25 mouse cellular contexts compared by ENCODE assay signal in genomic region chr16:76927901-76928300, GRCm38 (mm10).
"Had no signal": no experiment of that assay in that cellular context is flagged by ENCODE, and none has a peak within 500 bp of the region (broad histone marks: within the 10 kb centered on the region; RNA-seq: fewer than 3 reads in every experiment).

No protein-coding gene starts in this region.

- H3K4me2 ChIP-seq: heart, embryonic 12.5 days; hindbrain, embryonic 12.5 days; hindbrain, embryonic 14.5 days; intestine, embryonic 15.5 days; kidney, embryonic 15.5 days; limb, embryonic 13.5 days; liver, embryonic 11.5 days had no signal

- H3K9me3 ChIP-seq: heart, embryonic 10.5 days; hindbrain, embryonic 10.5 days; hindbrain, embryonic 12.5 days; intestine, embryonic 15.5 days; kidney, embryonic 15.5 days; limb, embryonic 13.5 days had no signal

- DNase-seq: gastrocnemius, postnatal 14 days; gastrocnemius, postnatal 36 days; heart, adult 18-20 months; heart, postnatal 10 days; heart, postnatal 4 days; kidney, adult 18-20 months; kidney, adult 8-10 months; kidney, postnatal 14 days; kidney, postnatal 4 days; liver had no signal

- H3K9ac ChIP-seq: heart, embryonic 12.5 days; hindbrain, embryonic 12.5 days; hindbrain, embryonic 14.5 days; intestine, embryonic 15.5 days; kidney, embryonic 15.5 days; limb, embryonic 13.5 days had no signal

- H3K27ac ChIP-seq: heart, embryonic 10.5 days; hindbrain, embryonic 10.5 days; hindbrain, embryonic 12.5 days; hindbrain, embryonic 14.5 days; intestine, embryonic 15.5 days; kidney, embryonic 15.5 days; kidney, postnatal 0 days; layer of hippocampus, adult 2 months; left cerebral cortex, adult 2 months; limb, embryonic 13.5 days had no signal

- H3K4me3 ChIP-seq: heart, embryonic 10.5 days; heart, embryonic 12.5 days; hindbrain, embryonic 10.5 days; hindbrain, embryonic 12.5 days; intestine, embryonic 15.5 days; kidney, embryonic 15.5 days; layer of hippocampus, adult 2 months; left cerebral cortex, adult 2 months; limb, embryonic 13.5 days had no signal

- H3K27me3 ChIP-seq: heart, embryonic 12.5 days; hindbrain, embryonic 12.5 days; intestine, embryonic 15.5 days; kidney, embryonic 15.5 days; limb, embryonic 13.5 days had no signal

- H3K4me1 ChIP-seq: heart, embryonic 10.5 days; heart, embryonic 12.5 days; hindbrain, embryonic 10.5 days; hindbrain, embryonic 12.5 days; intestine, embryonic 15.5 days; kidney, embryonic 15.5 days; limb, embryonic 13.5 days had no signal

- ATAC-seq: hindbrain, embryonic 16.5 days; inflammation-experienced regulatory T-cells, adult 6 months; intestine, embryonic 15.5 days; intestine, postnatal 0 days had no signal

- H3K36me3 ChIP-seq: heart, embryonic 10.5 days; heart, embryonic 12.5 days; hindbrain, embryonic 10.5 days; hindbrain, embryonic 12.5 days; intestine, embryonic 15.5 days; kidney, embryonic 15.5 days; limb, embryonic 13.5 days had no signal
